Mouse (Mus musculus): ENCODE measurements around the gene St3gal3.

DNA sequence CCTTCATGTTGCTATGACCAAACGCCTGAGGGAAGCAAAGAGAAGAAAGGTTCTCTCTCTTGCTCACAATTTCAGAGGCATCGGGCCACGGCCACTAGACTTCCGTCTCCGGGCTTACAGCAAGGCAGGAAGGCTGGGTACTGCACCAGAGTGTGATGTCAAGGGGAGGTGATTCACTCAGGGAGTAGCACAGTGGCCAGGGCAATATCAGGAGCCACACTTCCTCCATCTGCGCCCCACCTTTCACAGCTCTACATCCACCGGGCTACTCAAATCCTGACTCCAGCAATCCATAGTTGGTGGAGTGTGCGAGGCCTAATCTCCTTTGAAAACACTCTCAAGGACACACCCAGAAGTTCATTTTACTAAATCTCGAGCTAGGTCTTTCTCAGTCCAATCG is 17.1 kb downstream of the St3gal3 start:
- TF ChIP-seq CTCF (IDR thresholded peaks at IDR 0.05; ENCODE audit: extremely low read depth, insufficient read depth, insufficient read length, insufficient replicate concordance): no peak
- no peak for TF ChIP-seq POLR2A (IDR thresholded peaks at IDR 0.05; ENCODE audit: low read depth, low read length)
